Mouse (Mus musculus): ENCODE measurements at regions not wholly inside any gene's neighbourhood (a gene's known extent, or its start where the extent isn't known, plus 50 kb on each side); places are given as distances from the start of the nearest gene placed in this dataset.

DNA sequence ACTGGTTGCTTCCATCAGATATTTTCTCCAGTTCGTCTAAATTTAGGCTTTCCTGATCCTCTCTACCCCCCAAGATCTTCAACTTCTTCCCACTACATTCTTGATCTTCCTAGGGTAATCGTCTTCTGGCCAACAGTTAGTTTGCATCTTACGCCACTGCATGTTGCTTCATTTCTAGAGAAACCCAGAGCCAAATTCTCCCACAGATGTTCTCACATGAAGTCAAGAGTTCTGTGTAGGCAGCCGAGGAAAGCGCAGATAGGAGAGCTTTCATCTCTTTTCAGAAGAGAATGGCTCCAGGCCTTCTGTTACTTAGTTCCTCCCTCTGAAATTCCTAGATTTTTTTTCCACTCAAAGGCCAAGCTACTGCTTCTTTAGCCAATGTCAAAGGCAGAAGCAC lies 179.9 kb downstream of the Fgf10 start:
- no peak for ATAC-seq (ENCODE audit: insufficient read depth)
- Histone ChIP-seq H3K9ac (replicated peaks) (no peak overlapping the region), H3K4me1 (replicated peaks; ENCODE audit: control insufficient read depth in 2 of 2, insufficient read depth in 2 of 2, low read length in 1 of 2) (no peaks in the 10 kb centered on the region), H3K4me2 (ENCODE audit: low read depth) (no peak overlapping the region), H3K27ac (no peak overlapping the region), H3K27me3 (ENCODE audit: control insufficient read depth, insufficient read depth, low read length) (no peaks in the 10 kb centered on the region), H3K4me3 (ENCODE audit: insufficient read depth in 1 of 2, low read depth in 2 of 2, low read length in 2 of 2) (no peak overlapping the region), H3K9me3 (ENCODE audit: control insufficient read depth, low read length) (no peaks in the 10 kb centered on the region), H3K36me3 (replicated peaks; ENCODE audit: control insufficient read depth, insufficient read depth, low read depth) (no peaks in the 10 kb centered on the region)
- WGBS (ENCODE audit: insufficient replicate concordance), result 62% methylated on average over 5 of the region's 5 CpGs
- no peak for TF ChIP-seq EP300 (IDR thresholded peaks at IDR 0.05; ENCODE audit: low read depth)
- no peak for TF ChIP-seq CTCF (IDR thresholded peaks at IDR 0.05; ENCODE audit: low read depth)
- no peak for DNase-seq (ENCODE audit: low read depth in 3 of 3, low spot score in 3 of 3)

GRCm38 (mm10) chr13:118850708-118851107 lies 181.1 kb downstream of the Fgf10 start:
- no peak for ATAC-seq (ENCODE audit: insufficient read depth)
- TF ChIP-seq CTCF (IDR thresholded peaks at IDR 0.05; ENCODE audit: low read depth) (no peak), EP300 (IDR thresholded peaks at IDR 0.05; ENCODE audit: low read depth) (no peak)
- H3K4me1 ChIP-seq (replicated peaks; ENCODE audit: control insufficient read depth in 2 of 2, insufficient read depth in 2 of 2, low read length in 1 of 2), result no peaks in the 10 kb centered on the region
- no peak for DNase-seq (ENCODE audit: low read depth in 3 of 3, low spot score in 3 of 3)
- no peaks in the 10 kb centered on the region for H3K36me3 ChIP-seq (replicated peaks; ENCODE audit: control insufficient read depth, insufficient read depth, low read depth)
- H3K9me3 ChIP-seq (ENCODE audit: control insufficient read depth, low read length), result no peaks in the 10 kb centered on the region
- no peak overlapping the region for H3K9ac ChIP-seq (replicated peaks)
- 75% methylated on average over 8 of the region's 8 CpGs for whole genome bisulfite sequencing (ENCODE audit: insufficient replicate concordance)
- no peak overlapping the region for H3K4me3 ChIP-seq (ENCODE audit: insufficient read depth in 1 of 2, low read depth in 2 of 2, low read length in 2 of 2)
- no peak overlapping the region for H3K4me2 ChIP-seq (ENCODE audit: low read depth)
- H3K27ac ChIP-seq, result no peak overlapping the region
- no peaks in the 10 kb centered on the region for H3K27me3 ChIP-seq (ENCODE audit: control insufficient read depth, insufficient read depth, low read length)

GRCm38 (mm10) chr13:118886339-118886810 lies 216.8 kb downstream of the Fgf10 start:
- no peaks in the 10 kb centered on the region for H3K27me3 ChIP-seq (ENCODE audit: control insufficient read depth, insufficient read depth, low read length)
- H3K9ac ChIP-seq (replicated peaks), result no peak overlapping the region
- no peak overlapping the region for H3K4me3 ChIP-seq (ENCODE audit: insufficient read depth in 1 of 2, low read depth in 2 of 2, low read length in 2 of 2)
- no peak overlapping the region for H3K4me2 ChIP-seq (ENCODE audit: low read depth)
- WGBS (ENCODE audit: insufficient replicate concordance), result 63% methylated on average over 9 of the region's 9 CpGs
- H3K4me1 ChIP-seq (replicated peaks; ENCODE audit: control insufficient read depth in 2 of 2, insufficient read depth in 2 of 2, low read length in 1 of 2), result no peaks in the 10 kb centered on the region
- H3K36me3 ChIP-seq (replicated peaks; ENCODE audit: control insufficient read depth, insufficient read depth, low read depth), result no peaks in the 10 kb centered on the region
- ATAC-seq (ENCODE audit: insufficient read depth), result no peak
- DNase-seq (ENCODE audit: low read depth in 3 of 3, low spot score in 3 of 3), result no peak
- no peaks in the 10 kb centered on the region for H3K9me3 ChIP-seq (ENCODE audit: control insufficient read depth, low read length)
- TF ChIP-seq EP300 (IDR thresholded peaks at IDR 0.05; ENCODE audit: low read depth) (no peak), CTCF (IDR thresholded peaks at IDR 0.05; ENCODE audit: low read depth) (no peak)
- no peak overlapping the region for H3K27ac ChIP-seq

GRCm38 (mm10) chr13:118895079-118895478 lies 225.5 kb downstream of the Fgf10 start:
- DNase-seq (ENCODE audit: low read depth in 3 of 3, low spot score in 3 of 3), result no peak
- Histone ChIP-seq H3K27me3 (ENCODE audit: control insufficient read depth, insufficient read depth, low read length) (no peaks in the 10 kb centered on the region), H3K36me3 (replicated peaks; ENCODE audit: control insufficient read depth, insufficient read depth, low read depth) (no peaks in the 10 kb centered on the region), H3K9ac (replicated peaks) (no peak overlapping the region), H3K4me3 (ENCODE audit: insufficient read depth in 1 of 2, low read depth in 2 of 2, low read length in 2 of 2) (no peak overlapping the region), H3K27ac (no peak overlapping the region), H3K4me1 (replicated peaks; ENCODE audit: control insufficient read depth in 2 of 2, insufficient read depth in 2 of 2, low read length in 1 of 2) (no peaks in the 10 kb centered on the region), H3K4me2 (ENCODE audit: low read depth) (no peak overlapping the region), H3K9me3 (ENCODE audit: control insufficient read depth, low read length) (no peaks in the 10 kb centered on the region)
- WGBS (ENCODE audit: insufficient replicate concordance), result 62% methylated on average over 4 of the region's 4 CpGs
- TF ChIP-seq EP300 (IDR thresholded peaks at IDR 0.05; ENCODE audit: low read depth) (no peak), CTCF (IDR thresholded peaks at IDR 0.05; ENCODE audit: low read depth) (no peak)
- ATAC-seq (ENCODE audit: insufficient read depth), result no peak

DNA sequence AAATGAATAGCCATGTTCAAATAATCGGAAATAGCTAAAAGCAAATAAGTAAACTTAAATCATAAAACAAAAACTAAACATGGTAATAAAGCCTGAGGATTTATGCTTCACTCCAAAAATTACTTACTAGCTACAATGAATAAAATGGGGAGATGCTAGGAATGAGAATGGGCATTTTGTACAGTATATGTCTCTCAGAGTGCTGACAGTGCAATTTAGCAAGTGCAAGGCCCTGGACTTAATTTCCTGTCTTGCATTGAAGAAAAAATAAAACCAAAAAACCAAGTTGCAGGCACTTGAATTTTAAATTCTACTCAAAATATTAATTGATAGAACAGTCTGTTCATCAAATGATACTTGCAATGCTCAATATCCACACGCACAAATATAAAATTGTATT lies 232.4 kb downstream of the Fgf10 start:
- Histone ChIP-seq H3K9me3 (ENCODE audit: control insufficient read depth, low read length) (no peaks in the 10 kb centered on the region), H3K4me1 (replicated peaks; ENCODE audit: control insufficient read depth in 2 of 2, insufficient read depth in 2 of 2, low read length in 1 of 2) (no peaks in the 10 kb centered on the region), H3K36me3 (replicated peaks; ENCODE audit: control insufficient read depth, insufficient read depth, low read depth) (no peaks in the 10 kb centered on the region), H3K27ac (no peak overlapping the region), H3K9ac (replicated peaks) (no peak overlapping the region), H3K4me3 (ENCODE audit: insufficient read depth in 1 of 2, low read depth in 2 of 2, low read length in 2 of 2) (no peak overlapping the region), H3K27me3 (ENCODE audit: control insufficient read depth, insufficient read depth, low read length) (no peaks in the 10 kb centered on the region), H3K4me2 (ENCODE audit: low read depth) (no peak overlapping the region)
- DNase-seq (ENCODE audit: low read depth in 3 of 3, low spot score in 3 of 3) (no peak), ATAC-seq (ENCODE audit: insufficient read depth) (no peak)
- 61% methylated on average over 2 of the region's 2 CpGs for WGBS (ENCODE audit: insufficient replicate concordance)
- no peak for TF ChIP-seq CTCF (IDR thresholded peaks at IDR 0.05; ENCODE audit: low read depth)
- TF ChIP-seq EP300 (IDR thresholded peaks at IDR 0.05; ENCODE audit: low read depth), result no peak
